Mouse (Mus musculus): Measurements from ENCODE around the gene Smtn.

Smtn gene

GRCm38 (mm10) chr11:3527766-3528165 lies 12.6 kb downstream of the Smtn start:
- DNase-seq (ENCODE audit: low spot score in 2 of 2), result no peak

DNA sequence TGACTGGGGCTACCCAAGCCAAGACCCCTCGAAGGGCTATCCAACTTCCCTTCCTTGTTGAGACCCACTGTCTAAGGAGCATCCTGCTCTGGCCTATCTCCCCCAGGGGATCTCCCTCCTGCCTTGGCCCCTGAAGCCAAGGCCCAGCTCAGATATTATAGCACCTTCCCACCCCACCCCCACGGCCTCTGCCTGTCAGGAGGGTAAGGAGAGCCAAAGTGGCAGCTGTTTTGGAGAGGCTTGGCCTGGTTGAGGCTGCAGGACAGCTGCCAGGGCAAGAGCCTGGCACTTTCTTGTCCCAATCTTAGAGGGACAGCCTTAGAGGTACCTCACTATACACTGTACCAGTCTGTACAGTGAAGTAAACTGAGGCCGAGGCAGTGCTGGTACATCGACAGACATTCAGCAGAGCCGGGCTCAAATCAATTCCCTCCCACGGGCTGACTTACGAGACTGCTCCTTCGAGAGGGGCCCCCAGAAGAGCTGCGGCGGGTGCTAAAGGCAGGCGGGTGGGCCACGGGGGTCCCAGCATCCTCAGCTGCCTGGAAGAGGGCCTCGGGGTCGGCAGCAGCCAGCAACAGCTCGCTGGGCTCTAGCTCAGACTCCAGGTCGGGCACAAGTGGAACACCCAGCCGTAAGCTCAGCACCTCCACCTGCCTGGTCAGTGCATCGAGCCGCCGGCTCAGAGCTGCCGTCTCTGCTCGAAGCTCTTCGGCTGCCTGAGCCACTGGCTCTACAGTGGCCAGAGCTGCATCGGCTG lies 13.3 kb downstream of the Smtn start:
- DNase-seq (ENCODE audit: low spot score in 2 of 2), result no peak

DNA sequence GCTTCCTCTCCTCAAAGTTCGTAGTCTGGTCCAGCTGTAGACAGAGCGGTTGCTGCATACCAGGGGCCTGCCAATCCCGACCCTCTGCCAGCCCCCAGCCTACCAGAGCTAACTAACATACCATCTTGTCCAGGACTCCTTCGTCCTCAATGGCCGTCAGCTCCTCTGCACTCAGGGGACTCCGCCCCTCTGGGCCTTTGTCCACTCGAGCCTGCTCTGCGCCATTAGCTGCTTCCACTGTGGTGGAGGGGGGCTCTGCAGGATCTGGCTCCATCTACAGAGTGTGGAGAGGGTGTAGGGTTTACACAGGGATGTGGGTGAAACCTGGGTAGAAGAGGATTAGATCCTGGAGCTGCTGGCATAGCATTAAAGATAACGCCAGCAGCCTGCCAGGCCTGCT lies 14.2 kb downstream of the Smtn start:
- no peak for DNase-seq (ENCODE audit: low spot score in 2 of 2)

- DNase-seq (ENCODE audit: low spot score in 2 of 2), result no peak
Observed at GRCm38 (mm10) chr11:3525560-3525959, 14.9 kb downstream of the Smtn start.

DNA sequence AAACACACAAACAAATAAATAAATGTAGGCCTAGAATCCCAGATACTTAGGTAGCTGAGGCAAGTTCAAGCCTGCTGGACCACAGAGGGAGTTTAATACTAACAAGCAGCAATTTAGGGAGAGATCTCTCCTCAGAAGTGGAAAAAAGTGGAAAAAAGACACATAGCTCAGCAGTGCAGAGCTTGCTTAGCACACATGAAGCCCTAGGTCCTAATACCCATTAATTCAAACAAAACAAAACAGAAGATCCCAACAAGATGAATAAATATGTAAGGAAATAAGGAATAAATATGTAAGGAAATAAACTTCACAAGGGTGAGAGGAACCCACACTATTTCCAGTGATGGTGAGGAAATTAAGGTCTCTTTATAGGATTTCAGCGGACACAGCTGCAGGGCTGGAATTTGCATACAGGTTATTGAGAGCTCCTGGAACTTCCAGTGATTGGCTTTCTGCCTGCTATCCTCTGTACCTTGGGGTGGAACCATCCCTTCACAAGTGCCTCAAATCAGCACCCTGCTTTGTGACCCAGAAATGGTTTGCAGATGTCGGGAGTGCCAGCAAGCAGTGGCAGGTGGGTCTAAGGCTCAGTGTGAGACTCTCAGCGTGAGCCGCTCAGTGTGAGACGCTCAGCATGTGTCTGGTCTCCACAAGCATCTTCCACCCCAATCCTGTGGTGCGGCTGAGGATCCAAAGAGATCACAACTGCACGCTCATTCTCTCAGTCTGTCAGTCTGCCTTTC lies 16.4 kb downstream of the Smtn start:
- DNase-seq (ENCODE audit: low spot score in 2 of 2), result no peak

DNA sequence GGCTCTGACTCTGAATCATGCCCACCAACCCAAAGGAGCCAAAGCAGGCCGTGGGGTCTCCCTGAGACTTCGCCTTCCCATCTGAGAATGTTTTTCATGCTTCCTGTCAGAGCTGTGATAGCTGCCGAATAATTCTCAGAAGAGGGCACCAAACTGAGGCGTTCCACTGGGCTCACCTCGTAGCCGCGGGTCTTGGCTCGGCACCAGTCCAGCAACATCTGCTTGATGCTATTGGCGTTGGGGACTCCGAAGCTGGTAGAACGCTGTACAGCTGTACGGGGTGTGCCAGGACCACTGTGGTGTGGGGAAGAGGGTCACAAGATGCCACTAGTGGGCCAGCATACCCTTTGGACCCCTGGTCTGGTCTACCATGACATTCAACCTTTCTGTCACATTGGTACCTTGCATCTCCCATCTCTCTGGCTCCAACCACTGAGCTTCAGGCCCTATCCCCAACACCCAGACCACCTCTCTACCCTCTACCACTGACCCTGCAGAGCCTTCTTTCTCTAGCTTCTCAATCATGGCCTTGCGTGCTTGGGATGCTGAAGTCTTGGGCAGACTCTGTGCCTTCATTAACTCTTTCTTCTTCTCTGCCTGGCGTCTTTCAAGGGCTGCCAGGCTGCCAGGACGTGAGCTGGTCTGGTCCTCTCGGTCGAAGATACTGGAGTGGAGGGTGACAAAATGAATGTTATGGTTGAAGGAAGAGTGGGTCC lies 18.0 kb downstream of the Smtn start:
- DNase-seq (ENCODE audit: low spot score in 2 of 2), result no peak

GRCm38 (mm10) chr11:3521339-3522224 lies 18.8 kb downstream of the Smtn start:
- DNase-seq (ENCODE audit: low spot score in 2 of 2), result no peak

GRCm38 (mm10) chr11:3520919-3521318 lies 19.5 kb downstream of the Smtn start:
- DNase-seq (ENCODE audit: low spot score in 2 of 2), result no peak

DNA sequence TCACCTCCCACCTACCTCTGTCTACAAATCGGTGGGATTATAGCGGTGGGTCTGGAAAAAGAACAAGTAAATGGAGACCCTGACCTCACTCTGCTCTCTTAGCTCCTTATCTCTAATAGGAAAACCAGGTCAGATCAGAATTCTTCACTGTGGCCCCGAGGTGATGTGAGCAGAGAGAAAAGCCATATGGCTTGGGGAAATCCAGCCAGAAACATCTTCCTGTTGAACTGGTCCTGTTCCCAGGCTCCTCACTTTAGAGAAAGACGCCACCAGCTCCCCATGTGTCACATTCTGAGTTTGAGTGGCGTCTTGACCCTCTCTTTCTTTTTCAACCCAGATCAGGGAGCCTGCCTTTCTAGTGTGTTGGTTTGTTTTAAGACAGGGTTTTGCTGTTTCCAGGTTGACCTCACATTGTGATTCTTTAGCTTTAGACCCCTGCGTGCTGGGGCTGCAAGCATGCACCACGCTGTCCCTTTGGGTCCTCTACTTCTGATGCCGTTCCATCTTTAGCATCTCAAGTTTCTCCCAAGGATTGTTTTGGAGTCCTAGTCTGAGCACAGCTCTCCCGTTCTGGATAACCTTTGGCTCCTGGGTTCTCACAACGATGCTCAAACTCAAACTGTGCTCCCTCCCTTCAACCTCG lies 20.5 kb downstream of the Smtn start:
- no peak for DNase-seq (ENCODE audit: low spot score in 2 of 2)

GRCm38 (mm10) chr11:3519051-3519726 lies 21.2 kb downstream of the Smtn start:
- DNase-seq (ENCODE audit: low spot score in 2 of 2), result no peak

GRCm38 (mm10) chr11:3517846-3518732 lies 22.3 kb downstream of the Smtn start:
- DNase-seq (ENCODE audit: low spot score in 2 of 2), result no peak

DNA sequence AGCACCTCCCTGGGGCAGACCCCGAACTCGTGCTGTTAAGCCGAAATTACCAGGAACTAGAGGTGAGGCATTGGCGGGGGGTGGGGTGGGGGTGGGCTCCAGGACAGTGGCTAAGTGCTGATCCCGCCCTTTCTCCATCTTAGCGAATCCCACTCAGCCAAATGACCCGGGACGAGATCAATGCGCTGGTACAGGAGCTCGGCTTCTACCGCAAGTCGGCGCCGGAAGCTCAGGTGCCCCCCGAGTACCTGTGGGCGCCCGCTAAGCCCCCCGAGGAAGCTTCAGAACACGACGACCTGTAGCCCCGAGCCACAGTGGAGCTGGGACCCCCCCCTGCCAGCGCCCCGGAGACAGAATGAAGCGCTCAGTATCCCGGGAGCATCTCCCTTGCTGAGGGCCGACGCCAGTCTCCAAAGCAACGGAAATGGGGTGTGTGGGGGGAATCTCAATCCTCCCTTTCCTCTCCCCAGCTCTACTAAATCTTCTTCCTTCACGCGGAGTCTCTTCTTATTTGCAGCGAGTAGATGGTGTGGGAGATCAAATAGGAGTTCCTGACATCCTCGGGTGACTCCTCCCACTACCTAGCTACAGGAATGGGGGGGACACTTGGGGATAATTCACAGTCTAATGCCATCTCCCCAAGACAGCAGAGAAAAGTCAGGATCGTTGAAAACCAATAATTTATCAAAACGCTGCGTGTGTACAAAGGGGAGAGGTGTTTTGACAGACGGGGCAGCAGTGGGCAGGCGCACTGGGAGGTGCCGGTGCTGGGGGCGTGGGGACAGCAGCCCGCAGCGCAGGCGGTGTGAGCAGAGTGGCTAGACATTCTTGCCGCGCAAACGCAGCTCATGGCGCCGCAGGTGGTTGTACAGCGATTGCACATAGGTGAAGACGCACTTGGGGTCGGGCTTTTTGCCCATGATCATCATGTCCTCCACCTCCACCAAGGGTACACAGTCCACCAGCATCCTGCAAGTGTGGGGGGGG lies 23.3 kb downstream of the Smtn start:
- DNase-seq (ENCODE audit: low spot score in 2 of 2), result no peak

GRCm38 (mm10) chr11:3516121-3516520 lies 24.3 kb downstream of the Smtn start:
- no peak for DNase-seq (ENCODE audit: low spot score in 2 of 2)

DNA sequence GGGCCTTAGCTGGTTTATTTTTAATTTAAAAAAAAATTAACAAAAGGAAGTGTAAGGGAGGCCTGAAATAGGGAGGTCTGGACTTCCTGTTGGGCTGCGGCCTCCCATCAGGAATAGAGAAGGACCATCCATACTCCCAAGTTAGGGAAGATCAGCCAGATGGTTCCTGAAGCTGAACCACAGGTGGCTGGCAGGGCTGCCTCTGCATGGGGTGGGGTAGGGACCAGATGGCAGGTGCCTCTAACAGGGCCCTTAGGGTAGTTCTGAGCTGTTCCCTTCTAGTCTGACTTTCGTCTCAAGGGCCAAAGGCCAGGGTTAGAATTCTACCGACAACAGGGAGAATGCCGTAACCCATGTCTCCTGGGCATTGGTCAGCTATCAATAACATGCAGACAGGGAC lies 24.8 kb downstream of the Smtn start:
- no peak for DNase-seq (ENCODE audit: low spot score in 2 of 2)

GRCm38 (mm10) chr11:3515216-3515615 lies 25.2 kb downstream of the Smtn start:
- no peak for DNase-seq (ENCODE audit: low spot score in 2 of 2)

DNA sequence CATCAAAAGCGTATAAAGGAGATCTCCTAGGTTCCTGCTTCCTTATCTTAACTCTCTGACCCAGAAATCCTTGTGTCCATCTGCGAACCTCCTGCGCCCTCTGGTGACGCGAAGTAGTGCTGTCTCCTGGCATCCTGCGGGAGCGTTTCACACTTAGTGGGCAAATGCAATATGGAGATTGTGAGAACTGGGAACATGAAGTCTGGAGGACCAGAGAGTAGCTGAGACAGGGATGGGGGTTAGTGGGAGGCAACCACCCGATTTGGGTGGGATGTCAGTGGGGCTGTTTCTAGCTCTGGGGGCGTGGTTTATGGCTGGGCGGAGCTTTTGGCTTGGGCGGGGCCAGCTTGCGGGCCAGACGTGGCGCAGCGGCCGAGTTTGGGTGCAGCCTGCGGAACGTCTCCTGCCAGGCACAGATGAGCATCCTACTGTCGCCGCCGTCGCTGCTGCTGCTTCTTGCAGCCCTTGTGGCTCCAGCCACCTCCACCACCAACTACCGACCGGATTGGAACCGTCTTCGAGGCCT lies 25.8 kb downstream of the Smtn start, which contains the start of gene Selenom:
Gene Selenom (plus strand): TSS at position 156 of the 526 bp plus-strand sequence.
- peak; percentile 82 to 83 for DNase-seq (ENCODE audit: low spot score in 2 of 2)

- DNase-seq (ENCODE audit: low spot score in 2 of 2), result no peak
Observed at GRCm38 (mm10) chr11:3513291-3513690, 27.1 kb downstream of the Smtn start.

GRCm38 (mm10) chr11:3510321-3510720 lies 30.1 kb downstream of the Smtn start:
- no peak for DNase-seq (ENCODE audit: low spot score in 2 of 2)

Data from frontal cortex, postnatal 25 days (tissue).